Mouse (Mus musculus) ovary, adult 10 weeks (tissue): Measurements from ENCODE around the gene P4ha1. TPM values are rescaled to one million over a fixed set of nuclear protein-coding genes. Genes with fewer than 3 reads are reported as not detected.

Experiments
- polyA plus RNA-seq: library from polyadenylated mRNA; stranded (reverse); fragments of 350-450 nt; fragmentation: Illumina TruSeq; extraction: RNeasy Lipid Tissue Mini Kit (QIAGEN cat#74804); gene quantifications from one replicate; pipeline ENCODE4 v1.2.3, GENCODE M21; 2014

Gene P4ha1
- polyA plus RNA-seq, result 85.3 TPM

GRCm38 (mm10) chr10:59323100-59323487 is at the start of gene P4ha1:
TSS of gene P4ha1 (plus strand) at chr10:59323296.

GRCm38 (mm10) chr10:59395461-59395860 is 72.4 kb downstream of the P4ha1 start, which contains the start of gene Gm10273:
TSS of gene Gm10273 (plus strand) at chr10:59395632.

GRCm38 (mm10) chr10:59402899-59403792 is 80.0 kb downstream of the P4ha1 start, which contains the start of gene Pla2g12b:
TSS of gene Pla2g12b (plus strand) at chr10:59403660.

Other genes with a start within 250 kb of the P4ha1 start
- 152 TPM for gene Sept10, start 101.4 kb upstream of the P4ha1 start, polyA plus RNA-seq
- gene Sowahc, start 101.3 kb upstream of the P4ha1 start, polyA plus RNA-seq, result 50.3 TPM
- 5.8 TPM for gene Gm10273, start 72.3 kb downstream of the P4ha1 start, polyA plus RNA-seq
- gene Pla2g12b, start 80.4 kb downstream of the P4ha1 start, polyA plus RNA-seq, result not detected
- gene Oit3, start 118.5 kb downstream of the P4ha1 start, polyA plus RNA-seq, result 1.2 TPM